Mouse (Mus musculus) liver, embryonic 14.5 days (tissue): ENCODE results near the gene Calcb. TPM values are rescaled to one million over a fixed set of nuclear protein-coding genes. Genes with fewer than 3 reads are reported as not detected.

Experiments
- ATAC-seq: fragments of 200-750 bp; cut with Nextera tagmentation; 2 replicates; pipeline ENCODE4 v1.8.0; 2017; ENCODE audit warnings: moderate number of reproducible peaks, mild to moderate bottlenecking, moderate library complexity; ENCODE audit not compliant: insufficient read depth
- DNase-seq, 3 experiments: peaks; one replicate each; pipeline ENCODE4 v3.0.0-alpha.2; 2012 to 2013; ENCODE audit warnings: low read depth in 3 of 3, low spot score in 3 of 3
- H3K27ac ChIP-seq: fragments of 300-500 bp; sonication (generic); 2 replicates; pipeline ENCODE4 v1.5.1; 2014; ENCODE audit warnings: moderate library complexity, mild to moderate bottlenecking, control low read depth, inconsistent platforms
- H3K27me3 ChIP-seq: fragments of 300-500 bp; sonication (generic); 2 replicates; pipeline ENCODE4 v1.6.1; 2014; ENCODE audit warnings: mild to moderate bottlenecking, low read length, moderate library complexity; ENCODE audit not compliant: control insufficient read depth, insufficient read depth
- H3K36me3 ChIP-seq: fragments of 300-500 bp; sonication (generic); replicated peaks from 2 replicates; pipeline ENCODE4 v1.6.1; 2014; ENCODE audit warnings: low read depth; ENCODE audit not compliant: control insufficient read depth, insufficient read depth
- H3K4me1 ChIP-seq, 2 experiments: fragments of 200-500 bp in 1 of 2; fragments of 300-500 bp in 1 of 2; sonication (generic) in 1 of 2; replicated peaks; 2 replicates each; pipeline ENCODE4 v1.6.1; 2012 to 2014; ENCODE audit warnings: antibody characterized with exemption in 1 of 2, inconsistent platforms in 1 of 2, low read length in 1 of 2; ENCODE audit not compliant: control insufficient read depth in 2 of 2, insufficient read depth in 2 of 2
- H3K4me2 ChIP-seq: fragments of 300-500 bp; sonication (generic); 2 replicates; pipeline ENCODE4 v1.6.1; 2014; ENCODE audit warnings: low read depth, mild to moderate bottlenecking, control low read depth, moderate library complexity
- H3K4me3 ChIP-seq, 2 experiments: fragments of 200-500 bp in 1 of 2; fragments of 300-500 bp in 1 of 2; sonication (generic) in 1 of 2; 2 replicates each; pipeline ENCODE4 v1.5.1; 2012 to 2014; ENCODE audit warnings: low read depth in 2 of 2, low read length in 2 of 2, mild to moderate bottlenecking in 2 of 2, control low read depth in 1 of 2, inconsistent platforms in 1 of 2, moderate library complexity in 1 of 2; ENCODE audit not compliant: insufficient read depth in 1 of 2
- H3K9ac ChIP-seq: fragments of 300-500 bp; sonication (generic); replicated peaks from 2 replicates; pipeline ENCODE4 v1.6.1; 2014; ENCODE audit warnings: mild to moderate bottlenecking, control low read depth, moderate library complexity
- H3K9me3 ChIP-seq: fragments of 300-500 bp; sonication (generic); 2 replicates; pipeline ENCODE4 v1.6.1; 2016; ENCODE audit warnings: low read length, mixed read lengths; ENCODE audit not compliant: control insufficient read depth
- CTCF ChIP-seq: IDR thresholded peaks from 2 replicates; pipeline ENCODE4 v1.5.1; 2016; ENCODE audit warnings: antibody characterized with exemption, low read depth, control low read depth
- EP300 ChIP-seq: IDR thresholded peaks from 2 replicates; pipeline ENCODE4 v1.6.1; 2016; ENCODE audit warnings: antibody characterized with exemption, low read depth
- WGBS: fragments of 180-500 bp; shearing (Covaris S2); extraction: QIAGEN DNeasy Blood & Tissue Kit; methylation state at CpG from one replicate; pipeline ENCODE4 v1.1.7; 2014; ENCODE audit not compliant: insufficient replicate concordance; 5-methylcytosine and 5-hydroxymethylcytosine counted together
- polyA plus RNA-seq, 2 experiments: library from polyadenylated mRNA; depleted of rRNA in 1 of 2; stranded (reverse) in 1 of 2; unstranded in 1 of 2; fragments of >200 nt; fragmentation: Nextera tagmentation in 1 of 2; extraction: Ambion mirVana in 1 of 2; gene quantifications; 2 replicates each; pipeline versions ENCODE4 v1.2.1 to v1.2.3; 2012 to 2014

Gene Calcb
- polyA plus RNA-seq, 2 experiments = not detected

- Histone ChIP-seq H3K4me2 (no peak overlapping the region), H3K27ac (no peak overlapping the region), H3K9me3 (no peaks in the 10 kb centered on the region), H3K4me3 (no peak overlapping the region), H3K4me1 (no peaks in the 10 kb centered on the region), H3K36me3 (no peaks in the 10 kb centered on the region), H3K27me3 (no peaks in the 10 kb centered on the region), H3K9ac (no peak overlapping the region)
- no peak for TF ChIP-seq EP300
- no peak; the same call in 1 of the 2 replicates for TF ChIP-seq CTCF
- DNase-seq (no peak), ATAC-seq (no peak)
- 38% methylated on average over 6 of the region's 6 CpGs for WGBS
Observed at GRCm38 (mm10) chr7:114740360-114741165, 22.1 kb downstream of the Calcb start.

DNA sequence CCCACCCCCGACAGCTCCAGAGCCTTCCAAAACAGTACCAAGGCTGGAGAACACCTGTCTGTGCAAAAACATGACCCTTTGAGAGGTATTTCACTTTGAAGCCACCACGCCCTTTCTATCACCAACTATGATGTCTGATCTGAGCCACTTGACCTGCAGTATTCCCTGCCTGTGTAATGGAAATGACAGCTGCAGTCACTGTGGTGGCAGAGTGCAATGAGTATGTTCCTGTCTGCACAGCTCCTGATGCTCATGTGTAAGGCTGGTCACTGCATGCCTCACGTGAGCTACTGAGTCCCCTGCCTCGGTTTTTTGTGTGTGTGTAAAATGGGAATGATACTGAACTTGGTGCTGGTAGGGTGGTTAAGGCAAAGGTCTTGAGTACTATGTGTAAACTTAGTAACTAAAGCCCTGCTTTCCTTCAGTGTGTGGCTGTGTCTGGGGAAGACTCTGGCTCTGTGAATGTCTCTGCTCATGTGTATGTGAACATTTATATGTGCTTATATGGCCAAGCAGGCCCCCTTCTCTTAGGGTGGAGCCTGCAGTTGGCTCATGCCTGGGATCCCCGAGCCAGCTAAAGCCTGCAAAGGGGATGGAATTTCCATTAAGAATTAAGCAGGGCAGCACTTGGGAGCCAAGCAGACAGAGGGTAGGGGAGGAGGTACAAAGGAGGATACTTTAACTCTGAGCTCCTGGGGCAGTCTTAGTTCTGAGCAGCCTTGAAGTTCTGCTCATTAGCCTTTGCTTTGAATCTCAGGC is 24.8 kb downstream of the Calcb start, which contains the start of gene Insc:
TSS of gene Insc (plus strand) at position 673 of the 759 bp plus-strand sequence.
- Histone ChIP-seq H3K27ac (no peak within 1 kb of the TSS), H3K27me3 (no peaks in the 10 kb centered on the region), H3K4me2 (no peak within 1 kb of the TSS), H3K36me3 (no peaks in the 10 kb centered on the region), H3K9me3 (no peaks in the 10 kb centered on the region), H3K9ac (no peak within 1 kb of the TSS), H3K4me3 (no peak within 1 kb of the TSS), H3K4me1 (no peaks in the 10 kb centered on the region)
- TF ChIP-seq EP300 (no peak), CTCF (no peak)
- 46% methylated on average over 5 of the region's 5 CpGs for WGBS
- no peak for ATAC-seq
- DNase-seq = no peak

DNA sequence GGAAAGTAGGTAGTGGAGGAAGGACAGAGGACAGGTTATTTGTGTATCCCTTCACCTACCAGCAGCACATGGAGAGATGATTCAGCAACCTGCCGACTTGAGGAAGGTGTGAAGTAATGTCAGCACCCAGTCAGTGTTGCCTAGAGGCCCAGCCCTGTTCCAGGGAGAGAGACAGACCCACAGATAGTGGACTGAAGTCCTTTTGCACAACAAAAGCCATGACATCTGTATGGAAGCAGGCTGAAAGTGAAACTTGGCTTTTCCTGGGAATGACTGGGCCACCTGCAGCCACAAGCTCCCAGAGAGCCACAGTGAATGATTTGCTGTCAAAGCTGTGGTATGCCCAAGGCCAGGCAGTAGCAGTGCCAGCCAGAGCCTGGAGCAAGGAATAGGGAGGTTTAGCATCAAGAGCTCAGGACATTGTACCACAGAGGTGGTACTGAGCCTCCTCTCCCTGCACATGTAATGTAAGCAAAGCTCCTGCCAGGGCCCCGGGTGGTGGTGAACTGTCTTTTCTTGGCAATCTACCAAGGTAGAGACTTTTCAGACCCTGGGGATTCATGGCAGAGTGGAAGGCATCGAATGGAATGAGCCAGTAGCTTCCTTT is 26.3 kb downstream of the Calcb start:
- H3K4me2 ChIP-seq = no peak overlapping the region

DNA sequence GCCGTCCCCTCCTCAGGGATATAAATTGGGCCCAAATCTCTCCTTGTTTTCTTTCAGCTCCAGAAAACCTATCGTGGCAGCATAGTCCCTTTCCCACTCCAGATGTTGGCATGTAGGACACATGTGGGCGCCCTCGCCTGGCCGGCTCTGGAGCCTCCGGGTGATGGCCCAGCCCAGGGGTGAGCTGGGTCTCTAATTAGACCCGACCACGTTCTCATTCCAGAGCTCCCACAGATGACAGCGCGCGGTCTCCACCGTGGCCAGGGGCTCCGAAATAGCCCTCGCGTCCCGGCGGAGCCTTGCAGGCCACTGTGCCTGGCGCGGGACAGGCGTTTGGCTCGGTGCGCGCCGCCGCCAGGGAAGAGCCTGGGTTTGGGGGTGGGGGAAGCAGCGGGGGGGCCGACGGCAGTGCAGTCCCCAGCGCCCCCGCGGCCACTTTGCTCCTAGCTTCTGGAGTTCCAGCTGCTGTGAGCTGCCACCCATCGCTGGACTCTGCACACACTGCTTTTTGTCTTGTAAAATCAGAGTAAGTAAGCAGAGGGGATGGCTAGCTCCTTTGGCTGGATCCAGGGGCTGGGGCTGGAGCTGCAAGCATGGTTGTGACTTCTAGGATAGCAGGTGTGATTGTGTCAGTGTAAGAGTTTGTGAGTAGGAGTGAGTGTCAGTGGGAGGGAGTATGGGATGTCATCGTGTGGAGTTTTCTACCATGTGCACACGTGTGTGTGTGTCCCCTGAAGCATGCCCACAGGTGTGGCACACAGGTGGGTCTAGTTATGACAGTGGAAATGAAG is 27.2 kb downstream of the Calcb start:
- no peak overlapping the region for H3K27ac ChIP-seq
- DNase-seq (no peak), ATAC-seq (no peak)
- H3K9me3 ChIP-seq = no peaks in the 10 kb centered on the region
- 6% methylated on average over 32 of the region's 34 CpGs for WGBS
- no peak overlapping the region for H3K9ac ChIP-seq
- peak overlapping the region; percentile 47 for H3K4me2 ChIP-seq
- H3K4me1 ChIP-seq = no peaks in the 10 kb centered on the region
- peak overlapping the region in 1 of 2 experiments; percentile 18; a peak in 1 of 4 replicates for H3K4me3 ChIP-seq
- no peak for TF ChIP-seq EP300
- peak; percentile 22; the same call in 1 of the 2 replicates for TF ChIP-seq CTCF
- no peaks in the 10 kb centered on the region for H3K27me3 ChIP-seq
- H3K36me3 ChIP-seq = no peaks in the 10 kb centered on the region

More for the DNA sequence above, 26.3 kb downstream of the Calcb start:
- no peak for ATAC-seq
- no peak for TF ChIP-seq CTCF
- TF ChIP-seq EP300 = no peak
- H3K27me3 ChIP-seq = no peaks in the 10 kb centered on the region
- WGBS = 41% methylated on average over 3 of the region's 3 CpGs
- no peaks in the 10 kb centered on the region for H3K36me3 ChIP-seq
- no peaks in the 10 kb centered on the region for H3K4me1 ChIP-seq
- no peak overlapping the region for H3K4me3 ChIP-seq
- H3K9me3 ChIP-seq = no peaks in the 10 kb centered on the region
- H3K9ac ChIP-seq = no peak overlapping the region
- no peak overlapping the region for H3K27ac ChIP-seq
- no peak for DNase-seq
